Mouse (Mus musculus) heart, postnatal 0 days (tissue): Measurements from ENCODE around the gene Dpp9. TPM values are rescaled to one million over a fixed set of nuclear protein-coding genes. Genes with fewer than 3 reads are reported as not detected.
A peak's percentile ranks its signal among the peaks of the same experiment; 100 is the strongest.

Source experiments
- ATAC-seq: fragments of 200-750 bp; cut with Nextera tagmentation; 2 replicates; pipeline ENCODE4 v1.8.0; 2017; ENCODE audit warnings: low read depth, moderate number of reproducible peaks, moderate library complexity; ENCODE audit not compliant: insufficient read depth
- DNase-seq: peaks from one replicate; pipeline ENCODE4 v3.0.0-alpha.2; 2016; ENCODE audit warnings: low spot score
- H3K27ac ChIP-seq: fragments of 300-500 bp; sonication (generic); 2 replicates; pipeline ENCODE4 v1.5.1; 2014; ENCODE audit warnings: low read depth, mild to moderate bottlenecking
- H3K27me3 ChIP-seq: fragments of 300-500 bp; sonication (generic); 2 replicates; pipeline ENCODE4 v1.6.1; 2014; ENCODE audit warnings: low read length, mixed read lengths; ENCODE audit not compliant: control insufficient read depth, insufficient read depth
- H3K36me3 ChIP-seq: fragments of 300-500 bp; sonication (generic); replicated peaks from 2 replicates; pipeline ENCODE4 v1.6.1; 2014; ENCODE audit warnings: low read length, mixed read lengths; ENCODE audit not compliant: control insufficient read depth, insufficient read depth
- H3K4me1 ChIP-seq: fragments of 300-500 bp; sonication (generic); 2 replicates; pipeline ENCODE4 v1.6.1; 2014; ENCODE audit warnings: antibody characterized with exemption; ENCODE audit not compliant: control insufficient read depth, insufficient read depth
- H3K4me2 ChIP-seq: fragments of 300-500 bp; sonication (generic); 2 replicates; pipeline ENCODE4 v1.6.1; 2014; ENCODE audit warnings: low read depth, mild to moderate bottlenecking, low read length, moderate library complexity
- H3K4me3 ChIP-seq: fragments of 300-500 bp; sonication (generic); 2 replicates; pipeline ENCODE4 v1.5.1; 2014; ENCODE audit warnings: low read depth, low read length
- H3K9ac ChIP-seq: fragments of 300-500 bp; sonication (generic); replicated peaks from 2 replicates; pipeline ENCODE4 v1.6.1; 2014; ENCODE audit warnings: low read depth, low read length, mixed read lengths
- H3K9me3 ChIP-seq: fragments of 300-500 bp; sonication (generic); replicated peaks from 2 replicates; pipeline ENCODE4 v1.6.1; 2016; ENCODE audit warnings: low read length; ENCODE audit not compliant: control insufficient read depth
- CTCF ChIP-seq: IDR thresholded peaks from 2 replicates; pipeline ENCODE4 v1.5.1; 2016; ENCODE audit warnings: antibody characterized with exemption, control low read depth, low read depth
- EP300 ChIP-seq: IDR thresholded peaks from 2 replicates; pipeline ENCODE4 v1.6.1; 2016; ENCODE audit warnings: antibody characterized with exemption, low read depth
- WGBS: fragments of 180-500 bp; shearing (Covaris S2); extraction: QIAGEN DNeasy Blood & Tissue Kit; methylation state at CpG from one replicate; pipeline ENCODE4 v1.1.7; 2014; 5-methylcytosine and 5-hydroxymethylcytosine counted together
- polyA plus RNA-seq: library from polyadenylated mRNA; unstranded; fragments of >200 nt; fragmentation: Nextera tagmentation; extraction: Ambion mirVana; gene quantifications from 2 replicates; pipeline ENCODE4 v1.2.1, GENCODE M21; 2015
- total RNA-seq: library from RNA; depleted of rRNA; stranded (reverse); fragments of >200 nt; gene quantifications from 2 replicates; pipeline ENCODE4 v1.2.3, GENCODE M21; 2014; ENCODE audit warnings: low replicate concordance

The Dpp9 gene
- total and polyA plus RNA-seq, 2 experiments from 2014 or later = 13.3 to 29.0 TPM

GRCm38 (mm10) chr17:56206276-56206884 is 12.3 kb downstream of the Dpp9 start:
- TF ChIP-seq EP300 = no peak
- TF ChIP-seq CTCF = no peak
- no peak for ATAC-seq
- peaks cover 100% of the 10 kb centered on the region for H3K36me3 ChIP-seq

GRCm38 (mm10) chr17:56203729-56204128 is 15.0 kb downstream of the Dpp9 start:
- no peak for DNase-seq

More at GRCm38 (mm10) chr17:56206276-56206884, 12.3 kb downstream of the Dpp9 start:
- Histone ChIP-seq H3K9ac (no peak overlapping the region), H3K27me3 (no peaks in the 10 kb centered on the region), H3K4me1 (no peaks in the 10 kb centered on the region), H3K27ac (no peak overlapping the region), H3K9me3 (no peaks in the 10 kb centered on the region), H3K4me3 (no peak overlapping the region), H3K4me2 (no peak overlapping the region)
- DNase-seq = no peak
- 66% methylated on average over 10 of the region's 10 CpGs for WGBS

GRCm38 (mm10) chr17:56202476-56202875 is 16.2 kb downstream of the Dpp9 start:
- Histone ChIP-seq H3K4me3 (no peak overlapping the region), H3K4me2 (no peak overlapping the region), H3K9ac (no peak overlapping the region), H3K27me3 (no peaks in the 10 kb centered on the region), H3K27ac (no peak overlapping the region), H3K9me3 (no peaks in the 10 kb centered on the region), H3K36me3 (peaks cover 87% of the 10 kb centered on the region), H3K4me1 (no peaks in the 10 kb centered on the region)
- WGBS = 91% methylated on average over 8 of the region's 8 CpGs
- TF ChIP-seq EP300 (no peak), CTCF (no peak)
- ATAC-seq (no peak), DNase-seq (no peak)

More at GRCm38 (mm10) chr17:56203729-56204128, 15.0 kb downstream of the Dpp9 start:
- no peaks in the 10 kb centered on the region for H3K9me3 ChIP-seq
- no peak overlapping the region for H3K27ac ChIP-seq
- H3K4me3 ChIP-seq = no peak overlapping the region
- no peaks in the 10 kb centered on the region for H3K27me3 ChIP-seq
- H3K9ac ChIP-seq = no peak overlapping the region
- H3K4me2 ChIP-seq = no peak overlapping the region
- 68% methylated on average over 3 of the region's 3 CpGs for WGBS
- peaks cover 87% of the 10 kb centered on the region for H3K36me3 ChIP-seq
- TF ChIP-seq CTCF (peak; percentile 23; the same call in 1 of the 2 replicates), EP300 (no peak)
- no peaks in the 10 kb centered on the region for H3K4me1 ChIP-seq
- ATAC-seq = no peak

- Histone ChIP-seq H3K36me3 (peaks cover 87% of the 10 kb centered on the region), H3K4me3 (no peak overlapping the region), H3K27me3 (no peaks in the 10 kb centered on the region), H3K27ac (no peak overlapping the region), H3K9me3 (no peaks in the 10 kb centered on the region), H3K9ac (no peak overlapping the region), H3K4me2 (no peak overlapping the region), H3K4me1 (no peaks in the 10 kb centered on the region)
- no peak for ATAC-seq
- WGBS = 68% methylated on average over 3 of the region's 3 CpGs
- no peak for DNase-seq
- no peak for TF ChIP-seq EP300
- TF ChIP-seq CTCF = 0 out of 2 replicates have a peak, but pooled peaks have one; percentile 3
Measured at GRCm38 (mm10) chr17:56201642-56202041, 17.1 kb downstream of the Dpp9 start.

- H3K9ac ChIP-seq = no peak overlapping the region
- peaks cover 87% of the 10 kb centered on the region for H3K36me3 ChIP-seq
- no peak for ATAC-seq
- H3K4me3 ChIP-seq = no peak overlapping the region
- no peaks in the 10 kb centered on the region for H3K27me3 ChIP-seq
- no peaks in the 10 kb centered on the region for H3K4me1 ChIP-seq
- WGBS = 83% methylated on average over 9 of the region's 9 CpGs
- no peak overlapping the region for H3K4me2 ChIP-seq
- H3K27ac ChIP-seq = no peak overlapping the region
- no peak for DNase-seq
- no peaks in the 10 kb centered on the region for H3K9me3 ChIP-seq
- no peak for TF ChIP-seq EP300
- TF ChIP-seq CTCF = peak; percentile 22; the same call in 1 of the 2 replicates
Measured at GRCm38 (mm10) chr17:56200586-56200985, 18.1 kb downstream of the Dpp9 start.

GRCm38 (mm10) chr17:56196860-56197259 is 21.8 kb downstream of the Dpp9 start:
- DNase-seq (no peak), ATAC-seq (no peak)
- H3K4me1 ChIP-seq = no peaks in the 10 kb centered on the region
- H3K4me3 ChIP-seq = no peak overlapping the region
- no peak overlapping the region for H3K9ac ChIP-seq
- WGBS = 70% methylated on average over 2 of the region's 2 CpGs
- no peaks in the 10 kb centered on the region for H3K9me3 ChIP-seq
- TF ChIP-seq CTCF = peak; percentile 44
- no peak for TF ChIP-seq EP300
- H3K27ac ChIP-seq = no peak overlapping the region
- no peaks in the 10 kb centered on the region for H3K27me3 ChIP-seq
- peaks cover 84% of the 10 kb centered on the region for H3K36me3 ChIP-seq
- H3K4me2 ChIP-seq = no peak overlapping the region
